Mouse (Mus musculus): ENCODE results near the gene Rnpepl1. TPM values are rescaled to one million over a fixed set of nuclear protein-coding genes. Genes with fewer than 3 reads are reported as not detected.
A peak's percentile ranks its signal among the peaks of the same experiment; 100 is the strongest.

The Rnpepl1 gene
- 19.6 and 23.8 TPM in 2 replicates for polyA plus RNA-seq (2014; fragmentation: Nextera tagmentation; extraction: Ambion mirVana)

DNA sequence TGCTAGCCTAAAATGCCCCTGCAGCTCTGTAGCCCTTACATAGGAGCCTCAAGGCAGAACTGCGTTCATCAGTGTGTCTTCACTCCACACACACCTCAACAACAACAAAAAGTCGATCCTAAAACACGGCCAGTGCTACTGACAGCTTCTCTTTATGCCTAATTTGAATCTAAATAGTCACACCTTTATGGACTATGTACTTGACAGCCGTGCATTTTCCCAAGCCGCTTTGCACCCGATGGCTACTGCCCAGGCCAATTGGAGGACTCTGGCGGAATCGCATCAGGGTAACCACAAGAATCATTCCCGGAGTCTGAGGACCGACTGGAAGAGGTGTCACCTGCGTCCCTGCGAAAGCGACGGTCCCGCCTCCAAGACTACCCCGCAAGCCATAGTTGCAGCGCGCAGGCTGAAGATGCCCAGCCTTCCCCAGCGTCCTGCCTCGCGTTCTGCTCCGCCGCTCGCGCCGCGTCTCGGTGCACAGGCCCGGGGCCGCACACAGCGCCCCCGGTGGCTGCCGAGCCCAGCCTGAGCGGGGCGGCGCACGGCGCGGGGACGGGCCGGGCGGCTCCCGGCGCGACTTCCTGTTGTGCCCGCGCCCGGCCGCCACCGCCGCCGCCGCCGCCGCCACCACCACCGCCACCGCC, at the start of gene Rnpepl1:
Gene Rnpepl1, plus strand, starts transcription at position 545 of the 647 bp plus-strand sequence.
- ATAC-seq (ENCODE audit: insufficient number of reproducible peaks, low FRiP score, low TSS enrichment, low read depth) (peak; percentile 37), DNase-seq (ENCODE audit: low spot score) (peak; percentile 79)
- Histone ChIP-seq H3K36me3 (ENCODE audit: control insufficient read depth, insufficient read depth, low read length) (peaks cover 3% of the 10 kb centered on the region; the same call in 1 of the 2 replicates), H3K4me1 (ENCODE audit: control insufficient read depth, insufficient read depth, low read length) (peaks cover 18% of the 10 kb centered on the region), H3K9ac (ENCODE audit: low read length) (peak within 1 kb of the TSS; percentile 90), H3K27ac (replicated peaks; ENCODE audit: low read depth, low read length) (peak within 1 kb of the TSS; percentile 79), H3K4me3 (ENCODE audit: low read depth, low read length) (peak within 1 kb of the TSS; percentile 72), H3K27me3 (ENCODE audit: control insufficient read depth, insufficient read depth, low read length) (no peaks in the 10 kb centered on the region), H3K9me3 (ENCODE audit: control insufficient read depth, low read length) (no peaks in the 10 kb centered on the region), H3K4me2 (ENCODE audit: low read depth, severe bottlenecking) (peak within 1 kb of the TSS; percentile 93)
- WGBS = 1% methylated on average over 39 of the region's 57 CpGs

DNA sequence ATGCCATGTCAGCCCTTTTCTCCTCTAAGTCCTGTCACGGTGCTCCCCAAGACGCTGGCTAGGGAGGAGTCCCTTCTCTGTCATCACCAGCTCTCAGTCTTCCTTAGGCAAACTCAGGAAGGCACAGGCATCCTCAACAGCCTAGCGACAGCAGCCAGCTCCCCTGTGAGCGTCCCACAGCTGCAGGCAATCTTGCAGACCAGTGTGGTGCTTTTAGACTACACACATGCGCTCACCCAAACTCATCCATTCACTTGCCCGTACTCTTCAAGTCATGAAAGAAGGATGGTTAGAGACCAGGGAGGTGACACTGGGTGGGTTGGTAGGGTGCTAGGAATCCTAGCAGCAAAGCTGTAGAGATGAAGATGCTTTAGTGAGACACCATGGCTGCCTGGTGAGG, 49.1 kb upstream of the Rnpepl1 start:
- DNase-seq (ENCODE audit: low spot score) = no peak
- Histone ChIP-seq H3K4me2 (ENCODE audit: low read depth, severe bottlenecking) (no peak overlapping the region), H3K9ac (ENCODE audit: low read length) (no peak overlapping the region), H3K4me1 (ENCODE audit: control insufficient read depth, insufficient read depth, low read length) (0 out of 2 replicates have a peak, but pooled peaks cover 3% of the 10 kb centered on the region), H3K9me3 (ENCODE audit: control insufficient read depth, low read length) (no peaks in the 10 kb centered on the region), H3K27me3 (ENCODE audit: control insufficient read depth, insufficient read depth, low read length) (no peaks in the 10 kb centered on the region), H3K36me3 (ENCODE audit: control insufficient read depth, insufficient read depth, low read length) (peaks cover 8% of the 10 kb centered on the region; the same call in 1 of the 2 replicates), H3K27ac (replicated peaks; ENCODE audit: low read depth, low read length) (no peak overlapping the region), H3K4me3 (ENCODE audit: low read depth, low read length) (no peak overlapping the region)
- 79% methylated on average over 6 of the region's 6 CpGs for WGBS
- ATAC-seq (ENCODE audit: insufficient number of reproducible peaks, low FRiP score, low TSS enrichment, low read depth) = no peak

DNA sequence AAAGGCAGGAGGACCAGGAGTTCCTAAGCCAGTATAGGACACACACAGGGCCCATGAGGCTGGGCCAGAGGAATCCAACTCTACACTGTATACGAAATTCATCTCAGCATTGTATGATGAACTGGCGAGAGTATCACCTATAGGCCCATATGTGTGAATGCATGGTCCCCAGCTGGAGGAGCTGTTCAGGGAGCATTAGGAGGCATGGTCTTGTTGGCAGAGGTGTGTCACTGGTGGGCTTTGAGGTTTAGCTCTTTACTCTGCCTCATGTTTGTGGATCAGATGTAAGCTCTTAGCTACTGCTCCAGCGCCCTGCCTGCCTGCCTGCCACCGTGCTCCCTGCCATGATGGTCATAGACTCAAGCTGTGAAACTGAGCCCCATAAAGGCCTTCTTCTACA, 47.3 kb upstream of the Rnpepl1 start:
- Histone ChIP-seq H3K36me3 (ENCODE audit: control insufficient read depth, insufficient read depth, low read length) (peaks cover 6% of the 10 kb centered on the region; the same call in 1 of the 2 replicates), H3K4me2 (ENCODE audit: low read depth, severe bottlenecking) (no peak overlapping the region), H3K4me3 (ENCODE audit: low read depth, low read length) (no peak overlapping the region), H3K27ac (replicated peaks; ENCODE audit: low read depth, low read length) (no peak overlapping the region), H3K9ac (ENCODE audit: low read length) (no peak overlapping the region), H3K4me1 (ENCODE audit: control insufficient read depth, insufficient read depth, low read length) (0 out of 2 replicates have a peak, but pooled peaks cover 3% of the 10 kb centered on the region), H3K9me3 (ENCODE audit: control insufficient read depth, low read length) (no peaks in the 10 kb centered on the region), H3K27me3 (ENCODE audit: control insufficient read depth, insufficient read depth, low read length) (no peaks in the 10 kb centered on the region)
- 78% methylated on average over 4 of the region's 4 CpGs for WGBS
- ATAC-seq (ENCODE audit: insufficient number of reproducible peaks, low FRiP score, low TSS enrichment, low read depth) (no peak), DNase-seq (ENCODE audit: low spot score) (no peak)

DNA sequence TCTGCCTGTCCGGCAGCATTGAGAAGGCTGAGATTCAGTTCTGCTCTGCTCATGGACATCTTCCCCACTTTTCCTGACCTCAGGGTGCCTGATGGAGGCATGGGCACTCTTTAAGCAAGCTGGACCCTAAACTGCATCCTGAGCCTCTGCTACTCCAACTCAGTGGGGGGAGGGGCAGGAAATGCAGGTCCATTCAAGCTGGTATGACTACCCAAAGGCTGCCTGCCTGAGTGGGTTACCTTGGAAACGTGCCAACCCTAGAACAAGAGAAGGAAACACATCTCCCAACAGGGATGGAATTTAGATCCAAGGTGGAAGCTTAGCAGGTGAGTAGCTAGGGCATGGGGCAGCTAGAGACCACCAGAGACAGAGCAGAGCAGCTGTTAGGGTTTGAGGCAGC, 44.4 kb upstream of the Rnpepl1 start:
- Histone ChIP-seq H3K4me3 (ENCODE audit: low read depth, low read length) (no peak overlapping the region), H3K4me1 (ENCODE audit: control insufficient read depth, insufficient read depth, low read length) (0 out of 2 replicates have a peak, but pooled peaks cover 3% of the 10 kb centered on the region), H3K9me3 (ENCODE audit: control insufficient read depth, low read length) (no peaks in the 10 kb centered on the region), H3K27ac (replicated peaks; ENCODE audit: low read depth, low read length) (no peak overlapping the region), H3K4me2 (ENCODE audit: low read depth, severe bottlenecking) (no peak overlapping the region), H3K36me3 (ENCODE audit: control insufficient read depth, insufficient read depth, low read length) (no peaks in the 10 kb centered on the region), H3K27me3 (ENCODE audit: control insufficient read depth, insufficient read depth, low read length) (no peaks in the 10 kb centered on the region), H3K9ac (ENCODE audit: low read length) (no peak overlapping the region)
- no peak for DNase-seq (ENCODE audit: low spot score)
- ATAC-seq (ENCODE audit: insufficient number of reproducible peaks, low FRiP score, low TSS enrichment, low read depth) = no peak
- WGBS = 75% methylated on average over 2 of the region's 2 CpGs

DNA sequence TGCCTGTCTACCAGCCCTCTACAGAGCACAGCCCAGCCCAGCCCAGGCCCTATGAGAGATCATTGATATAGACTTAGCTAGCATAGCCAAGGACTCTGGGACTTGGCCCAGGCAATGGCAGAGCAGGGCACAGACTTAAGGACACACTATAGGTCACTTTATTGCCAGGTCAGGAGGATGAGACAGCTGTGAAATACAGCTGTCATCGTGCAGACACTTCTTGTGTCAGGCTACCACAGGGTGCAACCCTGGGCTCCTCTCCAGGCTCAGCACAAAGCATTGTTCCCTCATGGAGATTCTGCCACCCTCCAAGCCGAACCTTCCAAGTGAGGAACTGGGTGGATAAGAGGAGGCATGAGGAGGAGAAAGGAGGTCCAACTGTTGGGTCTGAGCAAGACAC, 40.6 kb upstream of the Rnpepl1 start:
- Histone ChIP-seq H3K9me3 (ENCODE audit: control insufficient read depth, low read length) (no peaks in the 10 kb centered on the region), H3K27ac (replicated peaks; ENCODE audit: low read depth, low read length) (no peak overlapping the region), H3K4me1 (ENCODE audit: control insufficient read depth, insufficient read depth, low read length) (0 out of 2 replicates have a peak, but pooled peaks cover 3% of the 10 kb centered on the region), H3K4me3 (ENCODE audit: low read depth, low read length) (no peak overlapping the region), H3K27me3 (ENCODE audit: control insufficient read depth, insufficient read depth, low read length) (no peaks in the 10 kb centered on the region), H3K4me2 (ENCODE audit: low read depth, severe bottlenecking) (no peak overlapping the region), H3K36me3 (ENCODE audit: control insufficient read depth, insufficient read depth, low read length) (no peaks in the 10 kb centered on the region), H3K9ac (ENCODE audit: low read length) (no peak overlapping the region)
- WGBS = 79% methylated on average over 2 of the region's 2 CpGs
- no peak for ATAC-seq (ENCODE audit: insufficient number of reproducible peaks, low FRiP score, low TSS enrichment, low read depth)
- DNase-seq (ENCODE audit: low spot score) = no peak

DNA sequence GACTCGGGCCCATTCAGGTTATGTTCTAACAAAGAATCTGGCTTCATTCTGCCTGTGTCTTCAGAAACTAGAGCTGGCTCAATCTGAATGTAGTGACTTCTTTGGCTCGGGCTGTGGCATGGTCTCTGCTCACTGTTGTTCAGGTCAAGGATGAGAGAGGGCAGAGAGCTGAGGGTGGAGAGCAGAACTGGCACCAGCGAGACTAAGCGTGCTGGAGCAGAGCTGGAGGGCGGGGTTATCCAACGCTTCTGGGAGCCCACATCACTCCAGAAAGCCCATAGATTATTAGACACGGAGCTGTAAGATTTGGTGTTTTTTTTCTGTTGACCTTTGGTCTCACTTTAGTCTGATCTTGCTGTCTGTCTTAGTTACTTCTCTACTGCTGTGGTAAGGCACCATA, 37.9 kb upstream of the Rnpepl1 start:
- WGBS = 81% methylated on average over 7 of the region's 7 CpGs
- DNase-seq (ENCODE audit: low spot score) (no peak), ATAC-seq (ENCODE audit: insufficient number of reproducible peaks, low FRiP score, low TSS enrichment, low read depth) (no peak)

DNA sequence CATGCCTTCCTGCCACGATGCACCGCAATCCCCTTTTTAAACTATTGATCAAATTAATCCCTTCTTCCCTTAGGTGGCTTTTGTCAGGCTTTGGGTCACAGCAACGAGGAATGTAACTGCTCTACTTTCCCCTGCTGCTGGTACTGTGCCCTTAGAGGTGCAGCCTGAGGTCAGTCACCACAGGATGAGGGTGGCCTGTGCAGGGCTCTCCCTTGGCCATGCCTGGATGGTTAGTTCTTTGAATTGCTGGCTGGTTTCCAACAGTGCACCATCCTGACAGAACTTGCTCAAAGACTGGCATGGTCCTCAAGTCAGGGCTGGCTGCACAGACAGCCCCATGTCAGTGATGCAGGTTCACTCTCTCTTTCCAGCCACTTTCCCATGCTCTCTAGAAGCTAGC, 36.6 kb upstream of the Rnpepl1 start:
- Histone ChIP-seq H3K27me3 (ENCODE audit: control insufficient read depth, insufficient read depth, low read length) (no peaks in the 10 kb centered on the region), H3K27ac (replicated peaks; ENCODE audit: low read depth, low read length) (no peak overlapping the region), H3K4me3 (ENCODE audit: low read depth, low read length) (no peak overlapping the region), H3K36me3 (ENCODE audit: control insufficient read depth, insufficient read depth, low read length) (no peaks in the 10 kb centered on the region), H3K4me1 (ENCODE audit: control insufficient read depth, insufficient read depth, low read length) (no peaks in the 10 kb centered on the region), H3K4me2 (ENCODE audit: low read depth, severe bottlenecking) (no peak overlapping the region), H3K9me3 (ENCODE audit: control insufficient read depth, low read length) (no peaks in the 10 kb centered on the region), H3K9ac (ENCODE audit: low read length) (no peak overlapping the region)
- 81% methylated on average over 3 of the region's 3 CpGs for WGBS
- ATAC-seq (ENCODE audit: insufficient number of reproducible peaks, low FRiP score, low TSS enrichment, low read depth) (no peak), DNase-seq (ENCODE audit: low spot score) (no peak)

More for the DNA sequence above, 37.9 kb upstream of the Rnpepl1 start:
- no peaks in the 10 kb centered on the region for H3K27me3 ChIP-seq (ENCODE audit: control insufficient read depth, insufficient read depth, low read length)
- no peaks in the 10 kb centered on the region for H3K9me3 ChIP-seq (ENCODE audit: control insufficient read depth, low read length)
- H3K4me3 ChIP-seq (ENCODE audit: low read depth, low read length) = no peak overlapping the region
- no peaks in the 10 kb centered on the region for H3K36me3 ChIP-seq (ENCODE audit: control insufficient read depth, insufficient read depth, low read length)
- H3K9ac ChIP-seq (ENCODE audit: low read length) = no peak overlapping the region
- H3K27ac ChIP-seq (replicated peaks; ENCODE audit: low read depth, low read length) = no peak overlapping the region
- H3K4me2 ChIP-seq (ENCODE audit: low read depth, severe bottlenecking) = no peak overlapping the region
- no peaks in the 10 kb centered on the region for H3K4me1 ChIP-seq (ENCODE audit: control insufficient read depth, insufficient read depth, low read length)

DNA sequence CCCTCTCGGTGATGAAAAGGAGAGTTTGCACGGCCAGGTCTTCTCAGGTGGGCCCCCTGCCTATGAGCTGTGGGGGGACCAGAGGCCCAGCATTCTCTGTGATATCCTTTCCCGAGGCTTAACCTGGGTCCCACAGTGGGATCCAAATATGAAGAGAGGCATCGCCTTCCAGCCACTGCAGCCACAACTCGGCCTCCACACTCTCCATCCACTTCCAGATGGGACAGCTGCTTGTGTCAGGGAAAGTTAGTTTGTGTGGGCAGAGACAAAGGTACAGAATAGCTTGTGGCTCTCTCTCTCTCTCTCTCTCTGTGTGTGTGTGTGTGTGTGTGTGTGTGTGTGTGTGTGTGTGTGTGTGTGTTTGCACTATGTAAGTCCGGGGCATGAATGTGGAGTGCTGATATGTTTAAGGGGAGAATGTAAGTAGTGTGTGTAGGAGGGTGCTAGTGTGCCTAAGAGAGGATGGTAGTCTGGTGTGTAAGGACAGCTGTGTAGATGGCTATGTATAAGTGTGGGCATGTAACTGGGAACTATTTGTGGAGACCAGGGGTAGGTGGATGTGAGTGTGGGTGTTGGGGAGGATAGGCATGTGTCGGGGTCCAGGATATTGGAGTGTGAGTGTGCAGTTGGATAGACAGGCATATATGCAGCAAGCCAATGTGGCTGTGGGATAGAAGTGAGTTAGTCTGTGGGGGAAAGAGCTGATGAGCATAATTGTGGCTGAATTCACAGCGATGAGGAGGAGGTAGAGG, 35.0 kb upstream of the Rnpepl1 start:
- ATAC-seq (ENCODE audit: insufficient number of reproducible peaks, low FRiP score, low TSS enrichment, low read depth) (no peak), DNase-seq (ENCODE audit: low spot score) (no peak)
- Histone ChIP-seq H3K9ac (ENCODE audit: low read length) (no peak overlapping the region), H3K4me1 (ENCODE audit: control insufficient read depth, insufficient read depth, low read length) (no peaks in the 10 kb centered on the region), H3K4me3 (ENCODE audit: low read depth, low read length) (no peak overlapping the region), H3K4me2 (ENCODE audit: low read depth, severe bottlenecking) (no peak overlapping the region), H3K36me3 (ENCODE audit: control insufficient read depth, insufficient read depth, low read length) (no peaks in the 10 kb centered on the region), H3K27me3 (ENCODE audit: control insufficient read depth, insufficient read depth, low read length) (no peaks in the 10 kb centered on the region), H3K27ac (replicated peaks; ENCODE audit: low read depth, low read length) (no peak overlapping the region), H3K9me3 (ENCODE audit: control insufficient read depth, low read length) (no peaks in the 10 kb centered on the region)
- WGBS = 77% methylated on average over 8 of the region's 8 CpGs

Data from limb, embryonic 11.5 days (tissue).